Mouse (Mus musculus) MEL (cell line): ENCODE data around the gene Ube2t.

Experiments used
- MYB ChIP-seq: IDR thresholded peaks from 2 replicates; pipeline ENCODE4 v1.6.1; 2011; ENCODE audit warnings: mild to moderate bottlenecking, low read depth, low read length, improper control_type of control experiment
- NRF1 ChIP-seq: IDR thresholded peaks from 2 replicates; pipeline ENCODE4 v1.6.1; 2014; ENCODE audit warnings: low read depth, mild to moderate bottlenecking, inconsistent platforms, low read length, improper control_type of control experiment, moderate library complexity; ENCODE audit not compliant: poor library complexity, insufficient read depth, severe bottlenecking

DNA sequence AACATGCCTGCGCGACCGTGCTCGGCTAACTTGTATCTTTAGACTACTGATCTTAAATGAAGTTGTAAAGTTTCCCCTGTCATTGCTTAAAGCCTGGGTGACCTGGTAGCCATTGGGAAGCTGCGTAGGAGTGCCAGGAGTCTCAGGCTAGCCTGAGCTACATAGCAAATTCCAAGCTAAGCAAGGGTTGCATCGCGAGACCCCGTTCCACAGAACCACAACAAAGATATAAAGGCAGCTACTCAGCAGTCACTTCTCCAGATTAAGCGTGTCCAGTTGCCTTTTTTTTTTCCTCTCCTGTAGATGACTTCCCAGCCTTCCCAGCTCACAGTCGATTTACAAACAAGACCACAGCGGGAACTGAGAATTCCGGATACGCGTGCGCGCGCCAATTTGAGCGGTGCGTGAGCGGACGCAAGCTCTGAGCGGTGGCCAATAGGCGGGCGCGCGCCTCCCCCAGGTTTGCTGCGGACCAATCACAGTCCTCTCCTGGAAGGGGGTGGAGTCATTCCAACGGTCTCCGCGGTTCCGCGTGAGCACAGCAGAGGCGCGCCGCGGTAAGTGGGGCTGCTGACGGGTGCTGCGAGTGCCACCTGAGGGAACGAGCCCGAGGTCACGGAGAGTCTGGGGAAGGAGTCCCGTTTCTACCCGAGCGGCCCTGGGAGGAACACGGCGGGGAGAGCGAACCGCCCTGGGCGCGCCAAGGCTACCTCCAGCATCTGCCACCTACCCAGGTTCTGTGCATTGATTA, at the start of gene Ube2t:
- TF ChIP-seq MYB (peak; percentile 85), NRF1 (peak; percentile 74)
